Mouse (Mus musculus) liver, embryonic 16.5 days (tissue): ENCODE data around the gene Adamts4. TPM values are rescaled to one million over a fixed set of nuclear protein-coding genes. Genes with fewer than 3 reads are reported as not detected.
"Not testable (repeated sequence)": the region's sequence is repeated elsewhere in the genome, so short reads cannot be mapped to it uniquely, and the experiment has no call there.

Source experiments
- ATAC-seq: fragments of 200-750 bp; cut with Nextera tagmentation; 2 replicates; pipeline ENCODE4 v1.8.0; 2017; ENCODE audit warnings: low read depth, mild to moderate bottlenecking, moderate number of reproducible peaks, moderate library complexity
- H3K27ac ChIP-seq: fragments of 300-500 bp; sonication (generic); 2 replicates; pipeline ENCODE4 v1.5.1; 2014; ENCODE audit warnings: mild to moderate bottlenecking, low read length
- H3K27me3 ChIP-seq: fragments of 300-500 bp; sonication (generic); 2 replicates; pipeline ENCODE4 v1.6.1; 2014; ENCODE audit warnings: low read depth, low read length, mixed read lengths; ENCODE audit not compliant: control insufficient read depth, insufficient read depth
- H3K36me3 ChIP-seq: fragments of 300-500 bp; sonication (generic); 2 replicates; pipeline ENCODE4 v1.6.1; 2014; ENCODE audit warnings: mild to moderate bottlenecking; ENCODE audit not compliant: control insufficient read depth, insufficient read depth
- H3K4me1 ChIP-seq: fragments of 300-500 bp; sonication (generic); 2 replicates; pipeline ENCODE4 v1.6.1; 2014; ENCODE audit warnings: low read depth, low read length, mixed read lengths; ENCODE audit not compliant: control insufficient read depth
- H3K4me2 ChIP-seq: fragments of 300-500 bp; sonication (generic); 2 replicates; pipeline ENCODE4 v1.6.1; 2014; ENCODE audit warnings: low read depth, low read length, mixed read lengths
- H3K4me3 ChIP-seq: fragments of 300-500 bp; sonication (generic); 2 replicates; pipeline ENCODE4 v1.5.1; 2014; ENCODE audit warnings: low read depth, mild to moderate bottlenecking, low read length
- H3K9ac ChIP-seq: fragments of 300-500 bp; sonication (generic); 2 replicates; pipeline ENCODE4 v1.6.1; 2014; ENCODE audit warnings: low read depth, low read length
- H3K9me3 ChIP-seq: fragments of 300-500 bp; sonication (generic); replicated peaks from 2 replicates; pipeline ENCODE4 v1.6.1; 2016; ENCODE audit warnings: low read length; ENCODE audit not compliant: control insufficient read depth
- WGBS: fragments of 180-500 bp; shearing (Covaris S2); extraction: QIAGEN DNeasy Blood & Tissue Kit; methylation state at CpG from one replicate; pipeline ENCODE4 v1.1.7; 2014; ENCODE audit not compliant: insufficient replicate concordance; 5-methylcytosine and 5-hydroxymethylcytosine counted together
- polyA plus RNA-seq: library from polyadenylated mRNA; unstranded; fragments of >200 nt; fragmentation: Nextera tagmentation; extraction: Ambion mirVana; gene quantifications from 2 replicates; pipeline ENCODE4 v1.2.1, GENCODE M21; 2015

Gene Adamts4
- polyA plus RNA-seq, 1 experiment from 2014 or later, result 0.64 TPM

DNA sequence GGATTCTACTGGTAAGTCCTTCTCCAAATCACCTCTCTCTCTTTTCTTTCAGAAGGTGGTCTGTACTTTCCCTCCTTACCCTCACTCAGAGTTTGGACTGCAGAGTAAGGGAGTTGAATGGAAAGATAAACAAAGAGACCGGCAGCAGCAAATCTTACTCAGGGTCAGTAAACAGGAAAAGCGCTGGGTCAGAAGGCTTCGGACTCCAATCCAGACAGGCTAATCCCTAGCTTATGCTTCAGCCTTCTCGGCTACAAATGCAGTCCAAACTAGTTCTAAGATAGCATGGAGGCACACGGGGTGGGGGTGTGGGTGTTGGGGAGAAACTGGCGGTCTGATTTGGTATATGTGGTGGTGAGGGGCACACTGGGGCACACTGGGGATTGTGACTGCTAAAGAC is 12.8 kb upstream of the Adamts4 start:
- Histone ChIP-seq H3K4me1 (peaks cover 19% of the 10 kb centered on the region), H3K9me3 (no peaks in the 10 kb centered on the region), H3K4me2 (no peak overlapping the region), H3K36me3 (peaks cover 20% of the 10 kb centered on the region), H3K9ac (no peak overlapping the region), H3K27me3 (no peaks in the 10 kb centered on the region), H3K27ac (no peak overlapping the region), H3K4me3 (no peak overlapping the region)
- 66% methylated on average over 6 of the region's 6 CpGs for WGBS
- no peak for ATAC-seq

DNA sequence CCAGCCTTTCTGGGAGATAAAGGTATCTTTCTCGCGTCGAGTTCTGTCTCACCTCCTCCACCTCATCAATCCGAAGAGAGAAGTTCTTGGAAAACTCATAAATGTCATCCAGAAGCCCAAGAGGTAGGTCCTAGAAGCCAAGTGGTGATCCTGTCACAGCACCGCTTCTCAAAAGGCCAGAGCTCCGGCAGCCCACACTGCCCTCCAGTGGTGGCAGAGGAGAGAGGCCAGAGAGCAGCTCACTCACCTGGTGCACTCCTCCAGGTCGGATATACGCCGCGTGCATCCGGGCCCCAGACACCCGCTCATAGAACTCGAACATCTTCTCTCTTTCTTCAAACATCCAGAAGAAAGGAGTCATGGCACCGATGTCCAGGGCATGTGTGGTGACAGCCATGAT is 11.8 kb upstream of the Adamts4 start:
- peak; percentile 41; the same call in 1 of the 2 replicates for ATAC-seq
- H3K36me3 ChIP-seq, result peaks cover 20% of the 10 kb centered on the region

DNA sequence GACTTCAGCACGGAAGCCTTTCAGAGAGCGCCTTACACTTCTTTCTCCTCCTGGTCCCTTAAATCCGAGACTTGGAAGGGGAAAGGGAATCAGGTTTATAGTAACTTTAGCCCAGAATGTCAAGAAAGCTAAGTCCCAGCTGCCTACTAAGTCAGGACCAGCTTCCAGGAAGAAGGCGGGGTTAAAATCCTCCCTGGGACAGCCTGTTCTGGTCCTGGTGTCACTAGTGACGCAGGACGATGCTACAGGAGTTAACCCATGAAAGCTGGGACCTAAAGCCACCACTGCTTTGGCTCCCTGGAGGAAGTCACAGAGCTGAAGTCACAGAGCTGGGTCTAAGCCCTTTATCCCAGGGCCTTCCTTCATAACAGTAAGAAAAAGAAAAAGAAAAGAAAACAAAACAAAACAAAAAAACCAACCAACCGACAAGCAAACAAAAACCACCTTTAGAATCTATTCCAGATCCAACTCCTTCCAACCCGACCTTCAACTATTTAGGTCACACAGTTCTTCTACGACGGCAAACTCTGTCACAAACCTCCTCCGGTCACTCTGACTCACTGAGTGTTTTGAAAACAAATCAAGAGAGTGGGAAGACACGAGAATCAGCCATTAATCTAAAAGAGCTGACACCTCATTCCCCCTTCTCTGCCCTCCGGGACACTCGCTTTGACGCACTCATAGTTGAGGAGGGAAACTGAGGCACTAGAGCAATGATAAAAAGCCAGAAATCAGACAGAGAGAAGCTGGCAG is 10.1 kb upstream of the Adamts4 start:
- no peak overlapping the region for H3K4me2 ChIP-seq
- H3K9ac ChIP-seq, result no peak overlapping the region
- no peak for ATAC-seq
- no peak overlapping the region for H3K4me3 ChIP-seq
- peaks cover 22% of the 10 kb centered on the region for H3K36me3 ChIP-seq
- H3K27ac ChIP-seq, result no peak overlapping the region
- peaks cover 3% of the 10 kb centered on the region; the same call in 1 of the 2 replicates for H3K4me1 ChIP-seq
- no peaks in the 10 kb centered on the region for H3K9me3 ChIP-seq
- 69% methylated on average over 15 of the region's 15 CpGs for WGBS
- no peaks in the 10 kb centered on the region for H3K27me3 ChIP-seq

More for the DNA sequence above, 11.8 kb upstream of the Adamts4 start:
- Histone ChIP-seq H3K4me2 (no peak overlapping the region), H3K9me3 (no peaks in the 10 kb centered on the region), H3K4me1 (peaks cover 9% of the 10 kb centered on the region), H3K4me3 (no peak overlapping the region), H3K27ac (no peak overlapping the region), H3K9ac (no peak overlapping the region), H3K27me3 (no peaks in the 10 kb centered on the region)
- 58% methylated on average over 14 of the region's 14 CpGs for WGBS

DNA sequence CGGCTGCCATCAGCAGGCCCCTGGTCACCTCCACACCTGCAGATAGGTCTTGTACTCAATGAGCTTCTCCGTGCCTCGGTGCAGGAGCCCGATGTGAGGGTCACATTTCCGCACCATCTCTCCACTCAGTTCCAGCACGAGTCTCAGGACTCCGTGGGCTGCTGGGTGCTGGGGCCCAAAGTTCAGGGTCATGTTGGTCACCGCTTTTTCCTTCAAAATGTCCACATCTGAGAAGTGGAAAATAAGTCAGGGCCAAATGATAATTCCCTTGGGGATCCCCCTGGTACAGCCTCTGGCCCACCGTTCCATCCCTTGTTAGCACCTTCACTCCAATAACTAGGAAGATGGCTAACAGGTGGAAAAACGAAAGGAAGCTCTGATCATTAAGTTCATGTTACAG is 9.3 kb upstream of the Adamts4 start:
- H3K4me3 ChIP-seq, result no peak overlapping the region
- H3K9me3 ChIP-seq, result no peaks in the 10 kb centered on the region
- no peak overlapping the region for H3K9ac ChIP-seq
- H3K36me3 ChIP-seq, result peaks cover 22% of the 10 kb centered on the region
- no peaks in the 10 kb centered on the region for H3K27me3 ChIP-seq
- WGBS, result 80% methylated on average over 10 of the region's 10 CpGs
- peaks cover 6% of the 10 kb centered on the region for H3K4me1 ChIP-seq
- H3K27ac ChIP-seq, result no peak overlapping the region
- ATAC-seq, result no peak
- no peak overlapping the region for H3K4me2 ChIP-seq

DNA sequence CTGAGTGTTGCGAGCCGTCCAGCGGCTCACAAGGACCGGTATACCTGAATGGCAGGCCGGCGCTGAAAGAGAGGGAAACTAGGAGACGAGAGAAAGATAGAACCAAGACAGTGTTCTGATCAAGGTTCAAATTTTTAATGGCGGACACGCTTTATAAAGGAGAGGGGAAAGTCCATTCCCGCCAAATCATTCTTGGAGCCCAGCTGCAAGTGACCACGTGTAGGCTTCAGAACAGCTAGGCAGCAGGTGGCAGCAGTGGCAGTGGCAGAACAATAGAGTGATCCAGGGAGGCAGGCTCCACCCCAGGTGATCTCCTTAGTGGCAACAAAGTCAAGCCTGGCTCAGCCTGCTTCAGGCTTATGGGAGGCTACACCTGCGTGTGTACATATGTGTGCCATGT is 8.3 kb upstream of the Adamts4 start:
- Histone ChIP-seq H3K4me1 (peaks cover 12% of the 10 kb centered on the region), H3K36me3 (peaks cover 14% of the 10 kb centered on the region)
- H3K9ac ChIP-seq, ATAC-seq, H3K27ac ChIP-seq, H3K4me3 ChIP-seq, H3K9me3 ChIP-seq, H3K4me2 ChIP-seq, H3K27me3 ChIP-seq: not testable (repeated sequence)
- 78% methylated on average over 12 of the region's 12 CpGs for WGBS

DNA sequence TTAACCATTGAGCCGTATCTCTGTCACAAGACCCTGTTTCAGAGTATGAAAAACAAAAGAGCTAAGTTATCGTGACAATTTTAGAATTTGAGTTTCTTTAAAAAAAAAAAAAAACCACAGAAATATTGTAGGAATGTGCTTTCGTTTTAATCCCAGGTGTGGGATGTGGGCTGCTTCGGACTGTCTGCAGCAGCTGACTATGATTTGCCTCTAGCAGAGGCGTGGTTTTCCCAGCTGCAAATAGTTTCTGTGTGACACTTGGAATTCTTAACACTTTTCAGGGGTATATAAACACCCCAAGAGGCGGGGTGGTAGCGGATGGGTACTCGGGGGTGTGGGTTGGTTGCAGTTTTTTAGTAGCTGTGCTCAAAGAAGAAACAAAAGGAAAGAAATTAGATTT is 4.9 kb upstream of the Adamts4 start:
- H3K36me3 ChIP-seq, result peaks cover 3% of the 10 kb centered on the region; the same call in 1 of the 2 replicates
- WGBS, result 83% methylated on average over 8 of the region's 8 CpGs
- ATAC-seq, result no peak

DNA sequence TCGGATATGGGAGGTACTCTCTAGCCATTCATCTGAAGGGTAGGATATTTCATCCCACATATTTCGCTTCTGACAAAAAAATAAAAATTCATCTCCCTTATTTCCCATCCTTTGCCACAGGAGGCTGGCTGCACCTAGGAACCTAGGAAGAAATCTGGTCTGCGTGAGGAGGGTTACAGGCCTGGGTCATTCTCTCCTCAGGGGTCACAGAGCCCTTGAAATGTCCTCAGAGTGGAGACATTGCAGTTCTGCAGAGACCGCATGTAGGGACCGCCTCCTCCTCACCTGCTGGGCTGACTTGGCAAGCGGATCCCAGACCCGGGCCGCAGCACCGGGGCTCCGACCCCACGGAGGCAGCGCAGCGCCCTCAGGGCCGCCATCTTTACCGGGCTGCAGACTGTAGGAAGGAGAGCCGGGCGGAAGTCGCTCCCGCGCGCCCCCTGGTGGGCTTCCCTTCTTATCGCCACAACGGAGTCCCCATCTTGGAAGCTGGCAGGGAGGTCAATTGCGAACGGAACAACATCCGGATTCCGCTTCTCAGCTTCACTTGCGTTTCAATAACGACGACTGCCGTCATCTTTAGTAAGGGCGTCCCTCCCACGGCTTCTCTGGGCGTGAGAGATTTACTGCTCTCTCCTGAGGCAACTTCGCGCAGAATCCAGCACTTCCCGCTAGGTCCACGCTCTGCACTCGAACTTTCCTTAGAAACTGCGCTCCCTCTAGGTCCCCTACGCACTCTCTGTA is 3.3 kb upstream of the Adamts4 start:
- Histone ChIP-seq H3K4me2 (peak overlapping the region; percentile 91), H3K4me1 (peaks cover 20% of the 10 kb centered on the region), H3K4me3 (peak overlapping the region; percentile 71), H3K9ac (peak overlapping the region; percentile 74), H3K27me3 (peaks cover 20% of the 10 kb centered on the region), H3K9me3 (no peaks in the 10 kb centered on the region), H3K27ac (peak overlapping the region; percentile 86), H3K36me3 (peaks cover 3% of the 10 kb centered on the region; the same call in 1 of the 2 replicates)
- under 1% methylated on average over 41 of the region's 41 CpGs for WGBS
- peak; percentile 95 for ATAC-seq

More for the DNA sequence above, 4.9 kb upstream of the Adamts4 start:
- Histone ChIP-seq H3K4me3 (no peak overlapping the region), H3K27ac (no peak overlapping the region), H3K9ac (no peak overlapping the region), H3K27me3 (peaks cover 6% of the 10 kb centered on the region), H3K9me3 (no peaks in the 10 kb centered on the region), H3K4me1 (peaks cover 20% of the 10 kb centered on the region), H3K4me2 (no peak overlapping the region)

DNA sequence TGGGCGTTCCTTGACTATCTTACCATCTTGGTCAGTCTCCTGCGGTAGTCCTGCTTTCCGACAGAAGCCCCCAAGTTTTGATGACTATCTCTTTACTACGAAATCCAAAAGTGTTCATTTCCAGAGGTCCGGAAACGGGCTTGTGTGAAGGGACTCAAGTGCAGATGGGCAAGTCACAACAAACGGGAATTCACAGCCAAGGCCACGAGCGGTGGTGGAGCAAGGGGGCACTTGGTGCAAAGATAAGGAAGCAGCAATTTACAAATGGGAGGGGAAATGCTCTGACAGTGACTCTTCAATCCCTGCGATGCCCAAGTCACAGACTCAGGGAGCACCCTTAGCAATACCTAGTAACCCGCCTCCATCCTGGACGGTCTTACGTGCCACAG is 2.8 kb upstream of the Adamts4 start:
- no peaks in the 10 kb centered on the region for H3K9me3 ChIP-seq
- peaks cover 26% of the 10 kb centered on the region for H3K27me3 ChIP-seq
- peak overlapping the region; percentile 65 for H3K9ac ChIP-seq
- H3K36me3 ChIP-seq, result peaks cover 3% of the 10 kb centered on the region; the same call in 1 of the 2 replicates
- peak overlapping the region; percentile 71 for H3K4me3 ChIP-seq
- ATAC-seq, result peak; percentile 11; the same call in 1 of the 2 replicates
- peak overlapping the region; percentile 91 for H3K4me2 ChIP-seq
- H3K27ac ChIP-seq, result peak overlapping the region; percentile 86
- peaks cover 20% of the 10 kb centered on the region for H3K4me1 ChIP-seq
- WGBS, result 8% methylated on average over 13 of the region's 13 CpGs

DNA sequence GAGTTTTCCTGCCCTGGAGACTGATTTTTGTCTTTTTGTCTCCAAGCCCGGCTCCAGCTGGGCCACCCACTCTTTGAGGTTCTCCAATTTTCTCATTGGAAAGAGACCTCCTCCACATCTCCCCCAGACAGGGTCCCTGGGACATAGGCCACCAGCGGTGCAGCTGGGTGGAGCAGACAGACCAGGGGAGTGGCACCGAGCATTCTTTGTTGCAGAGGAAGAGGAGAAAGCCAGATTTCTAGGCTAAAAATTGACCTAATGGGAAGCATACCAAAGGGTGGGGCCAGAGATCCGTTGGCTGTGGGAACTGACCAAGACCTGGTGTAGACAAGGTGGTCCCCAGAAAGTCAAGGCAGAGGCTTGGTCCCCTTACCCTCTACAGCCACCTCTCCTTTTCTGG is 2.3 kb upstream of the Adamts4 start:
- Histone ChIP-seq H3K9ac (peak overlapping the region; percentile 65; the same call in 1 of the 2 replicates), H3K9me3 (no peaks in the 10 kb centered on the region), H3K4me2 (peak overlapping the region; percentile 91), H3K36me3 (peaks cover 3% of the 10 kb centered on the region; the same call in 1 of the 2 replicates), H3K4me3 (peak overlapping the region; percentile 71), H3K27ac (peak overlapping the region; percentile 86), H3K4me1 (peaks cover 20% of the 10 kb centered on the region), H3K27me3 (peaks cover 31% of the 10 kb centered on the region)
- 14% methylated on average over 4 of the region's 4 CpGs for WGBS
- ATAC-seq, result no peak
